Mouse (Mus musculus) lung, postnatal 0 days (tissue): ENCODE measurements at regions not wholly inside any gene's neighbourhood (a gene's known extent, or its start where the extent isn't known, plus 50 kb on each side); places are given as distances from the start of the nearest gene placed in this dataset.

Experiments
- CTCF ChIP-seq: IDR thresholded peaks from 2 replicates; pipeline ENCODE4 v1.5.1; 2016; ENCODE audit warnings: antibody characterized with exemption, mild to moderate bottlenecking
- EP300 ChIP-seq: IDR thresholded peaks from 2 replicates; pipeline ENCODE4 v1.6.1; 2016; ENCODE audit warnings: antibody characterized with exemption, mild to moderate bottlenecking, control low read depth

- TF ChIP-seq EP300 = no peak
- TF ChIP-seq CTCF = no peak
These were observed 207.9 kb downstream of the Plpp3 start for GRCm38 (mm10) chr4:105365076-105365475.
